Mouse (Mus musculus): ENCODE results near the gene Mcl1.
A peak's percentile ranks its signal among the peaks of the same experiment; 100 is the strongest.

GRCm38 (mm10) chr3:95682878-95683277 is 24.3 kb downstream of the Mcl1 start:
- TF ChIP-seq CTCF (conservative IDR thresholded peaks at IDR 0.05; ENCODE audit: insufficient read depth, insufficient read length, low read depth, low read length) (peak; percentile 34; the same call in 1 of the 2 replicates), POLR2A (IDR thresholded peaks at IDR 0.05; ENCODE audit: low read depth, low read length) (no peak)
